Mouse (Mus musculus): ENCODE measurements around the gene Opcml. TPM values are rescaled to one million over a fixed set of nuclear protein-coding genes. Genes with fewer than 3 reads are reported as not detected.

The Opcml gene
- total and polyA plus RNA-seq, 2 experiments, result under 0.01 TPM; not detected in 1

- WGBS, result 82% methylated on average over 7 of the region's 7 CpGs
- Histone ChIP-seq H3K27me3 (ENCODE audit: control insufficient read depth, insufficient read depth, low read length) (no peaks in the 10 kb centered on the region), H3K36me3 (ENCODE audit: control insufficient read depth, insufficient read depth, low read length) (no peaks in the 10 kb centered on the region), H3K4me1 (ENCODE audit: control insufficient read depth, insufficient read depth, low read length) (no peaks in the 10 kb centered on the region), H3K79me2 (ENCODE audit: control insufficient read depth, insufficient read depth, low read length) (no peaks in the 10 kb centered on the region), H3K27ac (replicated peaks; ENCODE audit: insufficient read depth, low read depth, low read length) (no peak overlapping the region), H3K4me3 (ENCODE audit: insufficient read depth, low read depth, low read length) (no peak overlapping the region), H3K9ac (ENCODE audit: low read depth, low read length) (no peak overlapping the region)
- DNase-seq (ENCODE audit: extremely low read depth, low read depth, low spot score), result no peak
- TF ChIP-seq CTCF (IDR thresholded peaks at IDR 0.05; ENCODE audit: low read depth, low read length) (no peak), POLR2A (IDR thresholded peaks at IDR 0.05; ENCODE audit: extremely low read depth, insufficient read depth, low read length) (no peak)
Observed at GRCm38 (mm10) chr9:28686942-28687611, 896.5 kb downstream of the Opcml start.

DNA sequence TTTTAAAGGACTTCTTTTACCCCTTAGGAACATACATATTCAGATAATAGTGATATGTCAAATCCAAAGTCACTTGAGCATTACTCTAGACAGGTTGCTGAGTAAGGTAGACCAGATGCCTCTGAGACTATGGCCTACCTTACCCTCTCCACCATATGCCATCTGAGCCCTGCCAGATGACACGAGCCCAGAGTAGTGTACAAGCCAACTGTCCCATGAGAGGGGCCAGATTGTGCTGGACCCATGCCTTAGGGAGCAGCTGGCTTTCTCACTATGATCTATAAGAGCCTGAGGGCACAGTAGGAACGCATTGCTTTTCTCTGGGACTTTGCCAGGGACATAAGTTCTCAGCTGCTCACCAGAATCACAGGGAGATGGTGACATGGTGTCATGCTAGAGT lies 899.6 kb downstream of the Opcml start:
- Histone ChIP-seq H3K27ac (replicated peaks; ENCODE audit: insufficient read depth, low read depth, low read length) (no peak overlapping the region), H3K27me3 (ENCODE audit: control insufficient read depth, insufficient read depth, low read length) (no peaks in the 10 kb centered on the region), H3K79me2 (ENCODE audit: control insufficient read depth, insufficient read depth, low read length) (no peaks in the 10 kb centered on the region), H3K4me3 (ENCODE audit: insufficient read depth, low read depth, low read length) (no peak overlapping the region), H3K9ac (ENCODE audit: low read depth, low read length) (no peak overlapping the region), H3K36me3 (ENCODE audit: control insufficient read depth, insufficient read depth, low read length) (no peaks in the 10 kb centered on the region), H3K4me1 (ENCODE audit: control insufficient read depth, insufficient read depth, low read length) (no peaks in the 10 kb centered on the region)
- WGBS, result 51% methylated on average over 2 of the region's 2 CpGs
- DNase-seq (ENCODE audit: extremely low read depth, low read depth, low spot score), result no peak
- TF ChIP-seq POLR2A (IDR thresholded peaks at IDR 0.05; ENCODE audit: extremely low read depth, insufficient read depth, low read length) (no peak), CTCF (IDR thresholded peaks at IDR 0.05; ENCODE audit: low read depth, low read length) (no peak)

- Histone ChIP-seq H3K9ac (ENCODE audit: low read depth, low read length) (no peak overlapping the region), H3K27ac (replicated peaks; ENCODE audit: insufficient read depth, low read depth, low read length) (no peak overlapping the region), H3K36me3 (ENCODE audit: control insufficient read depth, insufficient read depth, low read length) (no peaks in the 10 kb centered on the region), H3K79me2 (ENCODE audit: control insufficient read depth, insufficient read depth, low read length) (no peaks in the 10 kb centered on the region), H3K27me3 (ENCODE audit: control insufficient read depth, insufficient read depth, low read length) (no peaks in the 10 kb centered on the region), H3K4me3 (ENCODE audit: insufficient read depth, low read depth, low read length) (no peak overlapping the region), H3K4me1 (ENCODE audit: control insufficient read depth, insufficient read depth, low read length) (no peaks in the 10 kb centered on the region)
- WGBS, result 59% methylated on average over 4 of the region's 4 CpGs
- DNase-seq (ENCODE audit: extremely low read depth, low read depth, low spot score), result no peak
- no peak for TF ChIP-seq POLR2A (IDR thresholded peaks at IDR 0.05; ENCODE audit: extremely low read depth, insufficient read depth, low read length)
- no peak for TF ChIP-seq CTCF (IDR thresholded peaks at IDR 0.05; ENCODE audit: low read depth, low read length)
Observed at GRCm38 (mm10) chr9:28705796-28706195, 915.2 kb downstream of the Opcml start.

DNA sequence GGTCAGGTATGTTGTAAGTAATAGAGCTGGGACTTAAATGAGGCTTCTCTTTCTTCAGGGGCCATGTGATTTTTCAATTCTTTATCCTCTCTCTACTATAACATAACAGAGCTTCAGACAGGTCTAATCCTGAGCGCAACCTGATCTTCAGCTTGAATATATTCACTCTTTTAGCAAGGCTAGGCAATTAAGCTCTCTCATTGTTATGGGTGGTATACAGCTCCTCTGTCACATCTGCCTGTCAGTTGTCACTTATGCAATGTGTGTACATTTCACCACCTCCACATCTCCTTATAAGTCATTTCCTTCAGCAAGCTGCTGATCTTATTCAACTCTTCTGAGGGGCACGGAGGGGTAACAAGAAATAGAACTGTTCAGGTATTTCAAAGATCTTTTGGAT lies 924.0 kb downstream of the Opcml start:
- DNase-seq (ENCODE audit: extremely low read depth, low read depth, low spot score), result no peak
- no peak overlapping the region for H3K4me3 ChIP-seq (ENCODE audit: insufficient read depth, low read depth, low read length)
- TF ChIP-seq CTCF (IDR thresholded peaks at IDR 0.05; ENCODE audit: low read depth, low read length) (no peak), POLR2A (IDR thresholded peaks at IDR 0.05; ENCODE audit: extremely low read depth, insufficient read depth, low read length) (no peak)
- WGBS, result 77% methylated on average over 2 of the region's 2 CpGs
- H3K27ac ChIP-seq (replicated peaks; ENCODE audit: insufficient read depth, low read depth, low read length), result no peak overlapping the region
- H3K4me1 ChIP-seq (ENCODE audit: control insufficient read depth, insufficient read depth, low read length), result no peaks in the 10 kb centered on the region
- no peaks in the 10 kb centered on the region for H3K27me3 ChIP-seq (ENCODE audit: control insufficient read depth, insufficient read depth, low read length)
- no peak overlapping the region for H3K9ac ChIP-seq (ENCODE audit: low read depth, low read length)
- H3K36me3 ChIP-seq (ENCODE audit: control insufficient read depth, insufficient read depth, low read length), result no peaks in the 10 kb centered on the region
- H3K79me2 ChIP-seq (ENCODE audit: control insufficient read depth, insufficient read depth, low read length), result no peaks in the 10 kb centered on the region

- WGBS, result 84% methylated on average over 2 of the region's 2 CpGs
- H3K9ac ChIP-seq (ENCODE audit: low read depth, low read length), result no peak overlapping the region
- H3K79me2 ChIP-seq (ENCODE audit: control insufficient read depth, insufficient read depth, low read length), result no peaks in the 10 kb centered on the region
- TF ChIP-seq POLR2A (IDR thresholded peaks at IDR 0.05; ENCODE audit: extremely low read depth, insufficient read depth, low read length) (no peak), CTCF (IDR thresholded peaks at IDR 0.05; ENCODE audit: low read depth, low read length) (no peak)
- DNase-seq (ENCODE audit: extremely low read depth, low read depth, low spot score), result no peak
- no peak overlapping the region for H3K4me3 ChIP-seq (ENCODE audit: insufficient read depth, low read depth, low read length)
- H3K27ac ChIP-seq (replicated peaks; ENCODE audit: insufficient read depth, low read depth, low read length), result no peak overlapping the region
- no peaks in the 10 kb centered on the region for H3K27me3 ChIP-seq (ENCODE audit: control insufficient read depth, insufficient read depth, low read length)
- no peaks in the 10 kb centered on the region for H3K36me3 ChIP-seq (ENCODE audit: control insufficient read depth, insufficient read depth, low read length)
- H3K4me1 ChIP-seq (ENCODE audit: control insufficient read depth, insufficient read depth, low read length), result no peaks in the 10 kb centered on the region
Observed at GRCm38 (mm10) chr9:28720186-28720585, 929.6 kb downstream of the Opcml start.

DNA sequence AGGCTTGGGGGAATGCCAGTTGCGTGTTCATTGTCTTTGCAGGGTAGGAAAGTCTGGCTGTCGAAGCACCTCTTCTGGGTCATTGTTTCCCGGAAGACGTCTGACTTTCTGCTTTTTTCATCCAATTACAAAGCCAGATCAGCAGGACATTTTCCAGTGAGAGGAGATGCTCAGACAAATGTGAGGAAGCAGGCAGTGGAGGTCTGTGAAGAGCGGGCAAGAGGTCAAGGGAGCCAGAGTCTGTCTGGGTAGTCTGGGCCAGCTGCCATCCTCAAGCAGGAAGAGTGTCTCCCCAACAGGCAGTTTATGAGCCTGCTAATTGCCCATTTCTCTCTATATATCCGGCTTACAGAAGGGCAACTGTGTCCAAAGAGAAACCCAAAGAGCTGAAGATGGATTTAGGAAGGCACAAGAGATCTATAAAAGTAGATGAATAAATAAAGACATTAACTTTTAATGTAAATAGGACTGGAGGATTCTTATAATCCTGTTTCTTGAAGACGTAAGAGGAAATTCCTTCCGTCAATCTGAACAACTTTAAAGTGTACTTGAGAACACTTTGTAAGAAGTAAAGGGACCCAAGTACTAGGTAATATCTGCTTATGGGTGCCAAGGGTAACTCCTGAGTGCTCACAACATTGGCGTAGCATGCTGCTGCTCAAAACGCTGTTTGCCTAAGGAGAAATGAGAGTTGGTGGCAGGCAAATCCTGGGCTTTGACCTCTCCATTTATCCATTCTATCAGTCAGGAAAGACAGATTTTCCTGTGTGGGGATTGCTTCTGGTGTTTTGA lies 941.4 kb downstream of the Opcml start:
- H3K4me3 ChIP-seq (ENCODE audit: insufficient read depth, low read depth, low read length), result no peak overlapping the region
- H3K27ac ChIP-seq (replicated peaks; ENCODE audit: insufficient read depth, low read depth, low read length), result no peak overlapping the region
- no peaks in the 10 kb centered on the region for H3K27me3 ChIP-seq (ENCODE audit: control insufficient read depth, insufficient read depth, low read length)
- DNase-seq (ENCODE audit: extremely low read depth, low read depth, low spot score), result no peak
- H3K9ac ChIP-seq (ENCODE audit: low read depth, low read length), result no peak overlapping the region
- no peaks in the 10 kb centered on the region for H3K79me2 ChIP-seq (ENCODE audit: control insufficient read depth, insufficient read depth, low read length)
- 83% methylated on average over 10 of the region's 10 CpGs for WGBS
- H3K36me3 ChIP-seq (ENCODE audit: control insufficient read depth, insufficient read depth, low read length), result no peaks in the 10 kb centered on the region
- no peak for TF ChIP-seq POLR2A (IDR thresholded peaks at IDR 0.05; ENCODE audit: extremely low read depth, insufficient read depth, low read length)
- TF ChIP-seq CTCF (IDR thresholded peaks at IDR 0.05; ENCODE audit: low read depth, low read length), result no peak
- H3K4me1 ChIP-seq (ENCODE audit: control insufficient read depth, insufficient read depth, low read length), result no peaks in the 10 kb centered on the region

All from liver, adult 2 months (tissue).